Mouse (Mus musculus): ENCODE measurements around the gene Gabpb1.

Gabpb1 gene

DNA sequence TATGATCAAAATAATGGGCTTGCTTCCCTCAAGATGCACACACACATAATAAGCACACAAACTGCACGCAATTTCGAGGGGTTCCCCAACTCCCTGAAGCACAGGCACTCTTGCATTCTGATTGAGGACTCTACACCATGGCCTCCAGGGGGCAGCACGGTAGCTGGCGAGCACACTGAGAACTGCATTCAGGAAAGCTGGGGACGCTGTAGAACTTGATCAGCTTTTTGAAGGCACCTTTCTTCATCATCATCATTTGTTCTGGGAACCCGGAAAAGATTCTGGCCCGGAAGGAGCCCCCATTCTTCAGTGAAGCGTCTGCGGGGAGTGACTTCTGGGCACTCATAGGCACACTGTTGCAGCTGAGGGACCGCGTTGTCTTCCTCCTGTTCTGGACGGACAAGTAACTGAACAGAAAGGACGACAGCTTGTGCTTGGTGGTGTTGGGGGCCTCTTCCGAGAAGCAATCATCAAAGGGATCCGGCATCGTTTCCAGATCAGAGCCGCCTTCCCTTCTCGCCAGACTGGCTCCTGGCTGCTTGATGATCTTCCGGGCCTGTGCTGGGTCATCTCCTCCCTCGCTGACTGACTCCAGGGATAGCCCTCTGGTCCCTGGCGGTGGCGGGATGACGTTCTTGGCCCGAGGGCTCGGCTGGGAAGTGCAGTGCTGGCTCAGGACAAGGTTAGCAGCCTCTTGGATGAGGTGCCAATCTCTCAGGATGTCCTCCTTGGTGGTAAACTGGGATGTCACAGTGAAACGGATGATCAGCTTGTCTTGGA lies 82.1 kb downstream of the Gabpb1 start:
- DNase-seq (ENCODE audit: low read depth, low spot score) = peak; percentile 31

DNA sequence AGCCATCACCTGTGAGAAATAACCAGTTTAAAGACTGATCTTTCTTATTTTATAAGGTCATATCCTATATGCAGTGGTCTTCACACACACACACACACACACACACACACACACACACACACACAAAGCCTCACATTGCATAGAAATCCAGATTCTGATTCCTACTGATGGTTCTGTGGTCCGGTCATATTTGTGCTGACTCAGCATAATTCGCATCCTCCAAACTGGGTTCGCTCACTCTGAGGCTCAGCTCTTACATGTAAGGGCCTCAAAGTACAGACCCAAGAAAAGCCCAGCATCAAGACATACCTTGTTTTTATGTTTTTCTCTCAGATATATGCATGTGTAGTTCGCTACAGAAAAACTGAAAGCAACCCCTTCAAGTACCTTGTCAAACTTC lies 84.8 kb downstream of the Gabpb1 start:
- DNase-seq (ENCODE audit: low read depth, low spot score) = no peak

DNA sequence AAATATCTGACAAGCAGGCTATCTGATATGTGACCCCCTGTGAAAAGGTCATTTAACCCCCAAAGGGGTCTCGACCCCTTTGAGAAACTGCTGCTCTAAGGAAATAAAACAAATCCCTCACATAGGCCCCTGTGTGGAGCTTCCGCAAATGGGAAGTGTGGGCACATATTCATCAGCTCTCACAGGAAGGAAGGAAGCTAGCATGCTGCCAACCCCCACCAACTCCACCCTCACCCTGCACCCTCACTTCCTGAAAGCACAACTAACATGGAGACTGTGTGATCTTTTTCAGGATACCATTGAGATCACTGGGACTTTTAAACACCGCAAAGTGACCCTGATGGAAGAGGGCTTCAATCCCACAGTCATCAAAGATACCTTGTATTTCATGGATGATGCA lies 88.7 kb downstream of the Gabpb1 start:
- no peak for DNase-seq (ENCODE audit: low read depth, low spot score)

DNA sequence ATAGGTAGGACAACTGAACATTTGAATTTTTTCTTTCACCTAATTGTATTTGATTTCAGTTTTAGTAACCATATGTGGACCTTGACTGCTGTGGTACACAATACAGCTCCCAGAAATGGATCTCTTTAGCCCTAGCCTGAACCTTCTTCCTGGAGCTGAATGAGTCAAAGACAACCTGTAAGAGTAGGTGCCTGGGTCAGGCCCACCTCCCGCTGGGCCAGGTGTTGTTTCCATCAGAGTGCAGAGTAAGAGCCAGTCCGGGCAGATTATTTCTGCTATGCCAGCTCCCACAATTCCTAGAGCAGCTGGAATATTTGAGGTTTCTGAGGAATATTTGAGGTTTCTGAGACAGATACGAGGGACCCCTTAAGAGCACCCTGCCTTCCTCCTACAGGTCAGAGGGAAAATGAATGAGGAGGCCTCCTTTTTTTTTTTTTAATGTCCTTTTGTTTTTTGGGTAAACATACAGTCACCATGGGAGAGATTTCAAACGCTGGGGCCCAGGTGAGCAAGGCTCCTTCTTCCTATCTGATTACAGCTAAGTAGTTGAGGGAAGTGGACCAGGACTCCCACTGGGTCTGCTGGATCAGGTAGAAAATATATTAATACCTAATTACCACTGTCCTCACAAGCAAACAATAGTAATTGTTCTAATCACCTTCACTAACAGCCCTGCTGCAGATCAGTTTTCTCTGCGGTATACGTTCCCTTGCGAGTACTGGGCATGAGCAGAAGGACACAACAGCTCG lies 91.3 kb downstream of the Gabpb1 start:
- DNase-seq (ENCODE audit: low read depth, low spot score) = no peak

DNA sequence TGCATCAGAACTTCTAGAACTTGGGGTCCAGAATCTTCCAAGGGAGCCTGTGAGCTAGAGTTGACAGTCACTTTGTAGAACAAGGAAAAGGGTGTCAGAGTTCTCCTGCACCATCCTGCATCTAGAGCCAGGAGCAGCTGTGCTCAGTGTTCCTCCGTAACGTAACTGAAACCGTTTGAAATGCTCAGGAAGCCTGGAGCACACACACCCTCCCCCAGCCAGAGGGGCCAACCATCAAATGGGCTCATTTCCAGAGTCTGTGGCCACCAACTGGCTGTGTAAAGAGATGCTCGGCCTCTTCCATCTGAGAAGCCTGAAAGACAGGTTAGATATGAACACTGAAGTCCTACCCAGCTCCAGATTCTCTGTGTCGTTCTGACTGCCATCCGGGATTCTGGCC lies 92.2 kb downstream of the Gabpb1 start:
- DNase-seq (ENCODE audit: low read depth, low spot score) = no peak

DNA sequence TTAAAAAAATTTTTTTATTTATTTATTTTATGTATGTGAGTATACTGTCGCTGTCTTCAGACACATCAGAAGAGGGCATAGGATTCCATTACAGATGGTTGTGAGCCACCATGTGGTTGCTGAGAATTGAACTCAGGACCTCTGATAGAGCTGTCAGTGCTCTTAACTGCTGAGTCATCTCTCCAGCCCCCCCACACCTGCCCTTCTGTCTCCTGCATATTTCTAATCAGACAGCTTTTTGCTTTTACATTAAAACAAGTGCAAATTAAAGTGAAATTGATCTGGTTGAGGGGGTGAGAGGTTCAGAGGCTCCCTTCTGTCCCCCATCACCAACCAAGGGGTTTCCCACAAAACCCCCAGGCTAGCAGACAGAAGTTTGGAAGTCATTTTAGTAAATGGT lies 96.9 kb downstream of the Gabpb1 start:
- DNase-seq (ENCODE audit: low read depth, low spot score) = no peak

Data from skeletal muscle tissue, adult 2 months (tissue).